Mouse (Mus musculus) B cell, adult 67 days (primary cell): ENCODE results near the gene Nags. TPM values are rescaled to one million over a fixed set of nuclear protein-coding genes. Genes with fewer than 3 reads are reported as not detected.

ENCODE experiments used
- total RNA-seq, 2 experiments: library from RNA; stranded (reverse); gene quantifications; 4 replicates each; pipeline ENCODE4 v1.2.4; 2023

Gene Nags
- total RNA-seq, result not detected

GRCm38 (mm10) chr11:102145471-102146001, at the start of gene Nags:
Nags (plus strand) TSS chr11:102145513.

GRCm38 (mm10) chr11:102101219-102101618, 44.1 kb upstream of the Nags start, which contains the start of gene Ppy:
Ppy (minus strand) TSS chr11:102101319.

GRCm38 (mm10) chr11:102107732-102108131, 37.6 kb upstream of the Nags start, which contains the start of gene Pyy:
Pyy (minus strand) TSS chr11:102107832.

GRCm38 (mm10) chr11:102156039-102156785, 10.9 kb downstream of the Nags start, which contains the start of gene Tmem101:
Tmem101 (minus strand) TSS chr11:102156404.

GRCm38 (mm10) chr11:102184646-102185495, 39.6 kb downstream of the Nags start, which contains the start of gene Lsm12:
Lsm12 (minus strand) TSS chr11:102185296.

GRCm38 (mm10) chr11:102189461-102190436, 44.4 kb downstream of the Nags start, which contains the start of gene G6pc3:
G6pc3 (plus strand) TSS chr11:102189620.

Other genes with a start within 250 kb of the Nags start
- not detected for gene Sost, start 178.5 kb upstream of the Nags start, total RNA-seq
- gene Cfap97d1, start 161.2 kb upstream of the Nags start, total RNA-seq, result not detected
- 10 to 100 TPM; 14.7 to 27.4 TPM for gene Dusp3, start 158.5 kb upstream of the Nags start, total RNA-seq
- gene Mpp3, start 117.1 kb upstream of the Nags start, total RNA-seq, result not detected
- not detected for gene Cd300lg, start 104.0 kb upstream of the Nags start, total RNA-seq
- not detected for gene Mpp2, start 57.0 kb upstream of the Nags start, total RNA-seq
- not detected for gene Ppy, start 44.2 kb upstream of the Nags start, total RNA-seq
- not detected for gene Pyy, start 37.7 kb upstream of the Nags start, total RNA-seq
- gene Tmem101, start 10.9 kb downstream of the Nags start, total RNA-seq, result 10 to 100 TPM in 1 of 2 experiments, 1 to 10 TPM in 1; 8.4 to 17.1 TPM
- 10 to 100 TPM; 53.8 to 57.7 TPM for gene Lsm12, start 39.8 kb downstream of the Nags start, total RNA-seq
- 10 to 100 TPM; 44.4 to 48.9 TPM for gene G6pc3, start 44.1 kb downstream of the Nags start, total RNA-seq
- 100 to 1,000 TPM; 117 to 132 TPM for gene Hdac5, start 84.7 kb downstream of the Nags start, total RNA-seq
- gene BC030867, start 103.4 kb downstream of the Nags start, total RNA-seq, result under 1 TPM; 0.71 to 0.96 TPM
- gene Asb16, start 123.2 kb downstream of the Nags start, total RNA-seq, result not detected
- 10 to 100 TPM; 43.7 to 45.4 TPM for gene Tmub2, start 139.4 kb downstream of the Nags start, total RNA-seq
- gene Atxn7l3, start 151.1 kb downstream of the Nags start, total RNA-seq, result 10 to 100 TPM; 72.1 to 73.0 TPM
- gene Ubtf, start 174.2 kb downstream of the Nags start, total RNA-seq, result 100 to 1,000 TPM; 172 to 178 TPM
- under 1 TPM in 1 of 2 experiments, not detected in 1; 0.70 TPM for gene Slc4a1, start 220.7 kb downstream of the Nags start, total RNA-seq
- 1 to 10 TPM in 1 of 2 experiments, under 1 TPM in 1; 0.56 to 2.4 TPM for gene Rundc3a, start 247.9 kb downstream of the Nags start, total RNA-seq